Mouse (Mus musculus) kidney, postnatal 0 days (tissue): Measurements from ENCODE around the gene Rnf126. TPM values are rescaled to one million over a fixed set of nuclear protein-coding genes. Genes with fewer than 3 reads are reported as not detected.

ENCODE experiments used
- ATAC-seq: fragments of 200-750 bp; cut with Nextera tagmentation; replicated peaks from 2 replicates; pipeline ENCODE4 v1.8.0; 2017; ENCODE audit warnings: low read depth, moderate number of reproducible peaks, moderate TSS enrichment, moderate library complexity; ENCODE audit not compliant: low FRiP score
- DNase-seq: peaks from one replicate; pipeline ENCODE4 v3.0.0-alpha.2; 2016; ENCODE audit warnings: low spot score
- H3K27ac ChIP-seq: fragments of 300-500 bp; sonication (generic); 2 replicates; pipeline ENCODE4 v1.5.1; 2014; ENCODE audit warnings: mild to moderate bottlenecking
- H3K27me3 ChIP-seq: fragments of 300-500 bp; sonication (generic); 2 replicates; pipeline ENCODE4 v1.6.1; 2014; ENCODE audit warnings: low read length, mixed read lengths; ENCODE audit not compliant: insufficient read depth
- H3K36me3 ChIP-seq: fragments of 300-500 bp; sonication (generic); 2 replicates; pipeline ENCODE4 v1.6.1; 2014; ENCODE audit warnings: low read length, mixed read lengths; ENCODE audit not compliant: insufficient read depth
- H3K4me1 ChIP-seq: fragments of 300-500 bp; sonication (generic); replicated peaks from 2 replicates; pipeline ENCODE4 v1.6.1; 2014; ENCODE audit warnings: antibody characterized with exemption, low read length, mixed read lengths; ENCODE audit not compliant: insufficient read depth
- H3K4me2 ChIP-seq: fragments of 300-500 bp; sonication (generic); 2 replicates; pipeline ENCODE4 v1.6.1; 2014; ENCODE audit warnings: mild to moderate bottlenecking, low read length, moderate library complexity, mixed read lengths
- H3K4me3 ChIP-seq: fragments of 300-500 bp; sonication (generic); replicated peaks from 2 replicates; pipeline ENCODE4 v1.5.1; 2014; ENCODE audit warnings: low read depth, low read length
- H3K9ac ChIP-seq: fragments of 300-500 bp; sonication (generic); 2 replicates; pipeline ENCODE4 v1.6.1; 2014; ENCODE audit warnings: low read depth, low read length
- H3K9me3 ChIP-seq: fragments of 300-500 bp; sonication (generic); replicated peaks from 2 replicates; pipeline ENCODE4 v1.6.1; 2016; ENCODE audit warnings: low read length, inconsistent platforms, mixed read lengths
- CTCF ChIP-seq: IDR thresholded peaks from 2 replicates; pipeline ENCODE4 v1.5.1; 2016; ENCODE audit warnings: antibody characterized with exemption, low read depth, mild to moderate bottlenecking, moderate library complexity
- WGBS: fragments of 180-500 bp; shearing (Covaris S2); extraction: QIAGEN DNeasy Blood & Tissue Kit; methylation state at CpG from one replicate; pipeline ENCODE4 v1.1.7; 2014; 5-methylcytosine and 5-hydroxymethylcytosine counted together
- polyA plus RNA-seq: library from polyadenylated mRNA; unstranded; fragments of >200 nt; fragmentation: Nextera tagmentation; extraction: Ambion mirVana; gene quantifications from 2 replicates; pipeline ENCODE4 v1.2.1, GENCODE M21; 2015

Gene Rnf126
- polyA plus RNA-seq, 1 experiment from 2014 or later: 82.4 TPM

- Histone ChIP-seq H3K27me3 (no peaks in the 10 kb centered on the region), H3K9me3 (no peaks in the 10 kb centered on the region), H3K4me2 (no peak overlapping the region), H3K36me3 (no peaks in the 10 kb centered on the region), H3K4me3 (no peak overlapping the region), H3K9ac (no peak overlapping the region), H3K27ac (no peak overlapping the region), H3K4me1 (no peaks in the 10 kb centered on the region; the same call in 1 of the 2 replicates)
- no peak for ATAC-seq
- TF ChIP-seq CTCF: no peak
- no peak for DNase-seq
- WGBS: 80% methylated on average over 7 of the region's 7 CpGs
Observed at GRCm38 (mm10) chr10:79723692-79724091, 43.1 kb downstream of the Rnf126 start.

- ATAC-seq: no peak
- H3K9ac ChIP-seq: no peak overlapping the region
- 63% methylated on average over 6 of the region's 6 CpGs for WGBS
- H3K27me3 ChIP-seq: no peaks in the 10 kb centered on the region
- H3K27ac ChIP-seq: no peak overlapping the region
- H3K4me3 ChIP-seq: no peak overlapping the region
- TF ChIP-seq CTCF: no peak
- H3K36me3 ChIP-seq: no peaks in the 10 kb centered on the region
- H3K9me3 ChIP-seq: no peaks in the 10 kb centered on the region
- H3K4me2 ChIP-seq: no peak overlapping the region
- no peak for DNase-seq
- no peaks in the 10 kb centered on the region; the same call in 1 of the 2 replicates for H3K4me1 ChIP-seq
Observed at GRCm38 (mm10) chr10:79723047-79723446, 43.7 kb downstream of the Rnf126 start.

DNA sequence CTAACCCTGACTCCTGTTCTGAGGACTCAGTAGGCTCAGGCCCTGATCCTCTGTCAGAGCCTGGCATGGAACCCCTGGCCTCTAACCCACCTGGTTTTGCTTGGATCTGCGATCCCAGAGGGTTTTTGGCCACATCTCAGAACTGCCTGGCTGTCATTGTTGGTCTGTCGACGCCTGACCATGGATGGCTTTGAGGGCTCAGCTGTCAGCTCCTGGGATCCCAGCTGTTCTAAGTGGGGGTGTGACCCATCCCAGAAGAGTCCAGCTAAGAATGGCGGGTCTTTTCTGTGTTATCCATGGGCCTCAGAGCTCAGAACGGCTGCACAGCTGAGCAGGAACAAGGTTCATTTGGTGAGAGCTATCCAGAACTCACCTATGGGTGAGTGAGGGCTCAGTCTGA, 45.7 kb downstream of the Rnf126 start:
- peaks cover 13% of the 10 kb centered on the region; the same call in 1 of the 2 replicates for H3K4me1 ChIP-seq
- H3K36me3 ChIP-seq: no peaks in the 10 kb centered on the region
- no peak overlapping the region for H3K4me2 ChIP-seq
- 65% methylated on average over 5 of the region's 5 CpGs for WGBS
- peaks cover 17% of the 10 kb centered on the region for H3K27me3 ChIP-seq
- DNase-seq: no peak
- H3K4me3 ChIP-seq: no peak overlapping the region
- H3K9me3 ChIP-seq: no peaks in the 10 kb centered on the region
- ATAC-seq: no peak
- H3K9ac ChIP-seq: no peak overlapping the region
- no peak overlapping the region for H3K27ac ChIP-seq
- no peak for TF ChIP-seq CTCF

DNA sequence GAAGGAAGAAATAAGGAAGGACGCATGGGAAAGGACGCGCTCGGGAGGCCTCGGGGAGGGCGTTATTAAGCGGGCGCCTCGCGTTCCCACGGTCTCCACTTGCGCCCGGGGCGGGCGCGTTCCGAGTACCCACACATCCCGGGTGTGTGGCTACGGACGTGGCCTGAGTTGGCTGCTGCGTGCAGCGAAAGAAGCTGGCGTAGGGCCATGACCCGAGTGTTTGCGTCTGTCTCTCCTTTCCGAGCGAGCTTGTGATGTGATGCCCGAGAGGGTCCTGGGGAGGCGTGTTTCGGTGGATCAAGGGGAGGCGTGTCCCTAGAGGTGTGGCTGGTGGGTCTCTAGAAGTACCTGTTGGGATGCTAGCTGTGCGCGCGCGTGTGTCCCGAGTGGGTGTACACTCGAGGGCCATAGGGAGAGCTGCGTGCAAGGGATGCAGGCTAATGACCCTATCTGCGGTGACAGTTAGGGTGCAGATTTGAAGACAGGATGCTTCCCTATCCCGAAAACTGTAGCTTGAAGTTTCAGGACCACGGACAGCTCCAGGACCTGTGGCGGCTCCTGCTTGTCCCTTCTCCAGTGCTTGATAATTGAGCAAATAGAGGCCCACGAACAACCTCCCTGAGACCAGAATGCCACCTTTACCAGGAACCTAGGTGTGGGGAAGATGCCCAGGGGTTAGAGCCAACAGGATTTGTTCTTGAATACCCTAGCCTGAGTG, 49.0 kb downstream of the Rnf126 start:
- no peaks in the 10 kb centered on the region for H3K36me3 ChIP-seq
- DNase-seq (peak; percentile 85), ATAC-seq (no peak)
- H3K4me2 ChIP-seq: peak overlapping the region; percentile 97
- no peak overlapping the region for H3K9ac ChIP-seq
- H3K4me1 ChIP-seq: peaks cover 15% of the 10 kb centered on the region; the same call in 1 of the 2 replicates
- no peak for TF ChIP-seq CTCF
- H3K4me3 ChIP-seq: peak overlapping the region; percentile 61
- H3K27ac ChIP-seq: no peak overlapping the region
- H3K9me3 ChIP-seq: no peaks in the 10 kb centered on the region
- peaks cover 27% of the 10 kb centered on the region for H3K27me3 ChIP-seq
- 4% methylated on average over 43 of the region's 43 CpGs for WGBS

DNA sequence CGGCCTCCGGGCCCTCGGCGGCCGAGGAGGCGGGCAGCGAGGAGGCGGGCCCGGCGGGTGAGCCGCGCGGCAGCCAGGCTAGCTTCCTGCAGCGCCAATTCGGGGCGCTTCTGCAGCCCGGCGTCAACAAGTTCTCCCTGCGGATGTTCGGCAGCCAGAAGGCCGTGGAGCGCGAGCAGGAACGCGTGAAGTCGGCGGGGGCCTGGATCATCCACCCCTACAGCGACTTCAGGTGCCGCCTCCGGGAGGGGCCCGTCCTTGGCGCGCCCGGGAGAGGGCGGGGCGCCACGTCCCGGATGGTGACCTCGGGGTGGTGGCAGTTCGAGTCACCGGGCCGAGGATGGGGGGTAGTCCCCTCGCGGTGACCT, 49.8 kb downstream of the Rnf126 start:
- Histone ChIP-seq H3K4me2 (peak overlapping the region; percentile 97), H3K9me3 (no peaks in the 10 kb centered on the region), H3K4me1 (peaks cover 15% of the 10 kb centered on the region; the same call in 1 of the 2 replicates), H3K36me3 (no peaks in the 10 kb centered on the region), H3K4me3 (peak overlapping the region; percentile 61), H3K9ac (peak overlapping the region; percentile 35; the same call in 1 of the 2 replicates), H3K27ac (no peak overlapping the region), H3K27me3 (peaks cover 27% of the 10 kb centered on the region)
- no peak for ATAC-seq
- WGBS: 2% methylated on average over 42 of the region's 44 CpGs
- no peak for DNase-seq
- TF ChIP-seq CTCF: no peak

DNA sequence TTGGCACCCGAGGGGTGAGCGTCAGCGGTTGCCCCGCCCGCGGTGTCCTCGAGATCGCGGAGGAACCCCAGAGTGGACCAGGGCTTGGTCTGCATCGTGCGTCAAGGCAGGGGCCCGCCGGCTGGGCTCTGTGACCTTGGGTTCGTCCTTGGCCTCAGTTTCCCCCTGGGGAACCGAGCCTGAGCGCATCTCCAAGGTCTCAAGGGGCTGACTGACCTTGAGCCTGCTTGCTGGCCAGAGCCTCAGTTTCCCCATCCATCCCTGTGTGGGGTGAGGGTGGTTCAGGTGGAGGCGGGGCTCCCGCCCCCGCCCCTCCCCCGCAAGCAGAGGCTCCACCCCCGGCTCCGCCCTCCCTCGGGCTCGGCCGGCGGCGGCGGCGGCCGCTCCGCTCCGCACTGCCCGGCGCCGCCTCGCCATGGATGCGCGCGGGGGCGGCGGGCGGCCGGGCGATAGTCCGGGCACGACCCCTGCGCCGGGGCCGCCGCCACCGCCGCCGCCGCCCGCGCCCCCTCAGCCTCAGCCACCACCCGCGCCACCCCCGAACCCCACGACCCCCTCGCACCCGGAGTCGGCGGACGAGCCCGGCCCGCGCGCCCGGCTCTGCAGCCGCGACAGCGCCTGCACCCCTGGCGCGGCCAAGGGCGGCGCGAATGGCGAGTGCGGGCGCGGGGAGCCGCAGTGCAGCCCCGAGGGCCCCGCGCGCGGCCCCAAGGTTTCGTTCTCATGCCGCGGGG, 50.3 kb downstream of the Rnf126 start, which contains the start of gene Hcn2:
TSS of gene Hcn2 (plus strand) at position 381 of the 734 bp plus-strand sequence.
- Histone ChIP-seq H3K36me3 (peaks cover 5% of the 10 kb centered on the region; the same call in 1 of the 2 replicates), H3K4me2 (peak within 1 kb of the TSS; percentile 97), H3K27me3 (peaks cover 27% of the 10 kb centered on the region), H3K9me3 (no peaks in the 10 kb centered on the region), H3K27ac (no peak within 1 kb of the TSS), H3K4me3 (peak within 1 kb of the TSS; percentile 61), H3K4me1 (peaks cover 15% of the 10 kb centered on the region; the same call in 1 of the 2 replicates), H3K9ac (peak within 1 kb of the TSS; percentile 35; the same call in 1 of the 2 replicates)
- 2% methylated on average over 73 of the region's 91 CpGs for WGBS
- ATAC-seq (peak; percentile 31), DNase-seq (no peak)
- no peak for TF ChIP-seq CTCF
